Mouse (Mus musculus): ENCODE measurements around the gene Fxyd2.

GRCm38 (mm10) chr9:45405694-45406093, 6.2 kb downstream of the Fxyd2 start:
- TF ChIP-seq CTCF (IDR thresholded peaks at IDR 0.05; ENCODE audit: insufficient read depth, low read depth, low read length), result no peak
- no peak for TF ChIP-seq POLR2A (IDR thresholded peaks at IDR 0.05; ENCODE audit: insufficient read depth, low read depth, low read length)
